Mouse (Mus musculus) liver, embryonic 14.5 days (tissue): ENCODE results near the gene Phldb3. TPM values are rescaled to one million over a fixed set of nuclear protein-coding genes. Genes with fewer than 3 reads are reported as not detected.

Experiments used
- ATAC-seq: fragments of 200-750 bp; cut with Nextera tagmentation; 2 replicates; pipeline ENCODE4 v1.8.0; 2017; ENCODE audit warnings: moderate number of reproducible peaks, mild to moderate bottlenecking, moderate library complexity; ENCODE audit not compliant: insufficient read depth
- DNase-seq, 3 experiments: peaks; one replicate each; pipeline ENCODE4 v3.0.0-alpha.2; 2012 to 2013; ENCODE audit warnings: low read depth in 3 of 3, low spot score in 3 of 3
- H3K27ac ChIP-seq: fragments of 300-500 bp; sonication (generic); 2 replicates; pipeline ENCODE4 v1.5.1; 2014; ENCODE audit warnings: moderate library complexity, mild to moderate bottlenecking, control low read depth, inconsistent platforms
- H3K27me3 ChIP-seq: fragments of 300-500 bp; sonication (generic); 2 replicates; pipeline ENCODE4 v1.6.1; 2014; ENCODE audit warnings: mild to moderate bottlenecking, low read length, moderate library complexity; ENCODE audit not compliant: control insufficient read depth, insufficient read depth
- H3K36me3 ChIP-seq: fragments of 300-500 bp; sonication (generic); replicated peaks from 2 replicates; pipeline ENCODE4 v1.6.1; 2014; ENCODE audit warnings: low read depth; ENCODE audit not compliant: control insufficient read depth, insufficient read depth
- H3K4me1 ChIP-seq, 2 experiments: fragments of 200-500 bp in 1 of 2; fragments of 300-500 bp in 1 of 2; sonication (generic) in 1 of 2; replicated peaks; 2 replicates each; pipeline ENCODE4 v1.6.1; 2012 to 2014; ENCODE audit warnings: antibody characterized with exemption in 1 of 2, inconsistent platforms in 1 of 2, low read length in 1 of 2; ENCODE audit not compliant: control insufficient read depth in 2 of 2, insufficient read depth in 2 of 2
- H3K4me2 ChIP-seq: fragments of 300-500 bp; sonication (generic); 2 replicates; pipeline ENCODE4 v1.6.1; 2014; ENCODE audit warnings: low read depth, mild to moderate bottlenecking, control low read depth, moderate library complexity
- H3K4me3 ChIP-seq, 2 experiments: fragments of 200-500 bp in 1 of 2; fragments of 300-500 bp in 1 of 2; sonication (generic) in 1 of 2; 2 replicates each; pipeline ENCODE4 v1.5.1; 2012 to 2014; ENCODE audit warnings: low read depth in 2 of 2, low read length in 2 of 2, mild to moderate bottlenecking in 2 of 2, control low read depth in 1 of 2, inconsistent platforms in 1 of 2, moderate library complexity in 1 of 2; ENCODE audit not compliant: insufficient read depth in 1 of 2
- H3K9ac ChIP-seq: fragments of 300-500 bp; sonication (generic); replicated peaks from 2 replicates; pipeline ENCODE4 v1.6.1; 2014; ENCODE audit warnings: mild to moderate bottlenecking, control low read depth, moderate library complexity
- H3K9me3 ChIP-seq: fragments of 300-500 bp; sonication (generic); 2 replicates; pipeline ENCODE4 v1.6.1; 2016; ENCODE audit warnings: low read length, mixed read lengths; ENCODE audit not compliant: control insufficient read depth
- CTCF ChIP-seq: IDR thresholded peaks from 2 replicates; pipeline ENCODE4 v1.5.1; 2016; ENCODE audit warnings: antibody characterized with exemption, low read depth, control low read depth
- EP300 ChIP-seq: IDR thresholded peaks from 2 replicates; pipeline ENCODE4 v1.6.1; 2016; ENCODE audit warnings: antibody characterized with exemption, low read depth
- WGBS: fragments of 180-500 bp; shearing (Covaris S2); extraction: QIAGEN DNeasy Blood & Tissue Kit; methylation state at CpG from one replicate; pipeline ENCODE4 v1.1.7; 2014; ENCODE audit not compliant: insufficient replicate concordance; 5-methylcytosine and 5-hydroxymethylcytosine counted together
- polyA plus RNA-seq, 2 experiments: library from polyadenylated mRNA; depleted of rRNA in 1 of 2; stranded (reverse) in 1 of 2; unstranded in 1 of 2; fragments of >200 nt; fragmentation: Nextera tagmentation in 1 of 2; extraction: Ambion mirVana in 1 of 2; gene quantifications; 2 replicates each; pipeline versions ENCODE4 v1.2.1 to v1.2.3; 2012 to 2014

Phldb3 gene
- polyA plus RNA-seq, 2 experiments: 0.06 to 0.59 TPM

DNA sequence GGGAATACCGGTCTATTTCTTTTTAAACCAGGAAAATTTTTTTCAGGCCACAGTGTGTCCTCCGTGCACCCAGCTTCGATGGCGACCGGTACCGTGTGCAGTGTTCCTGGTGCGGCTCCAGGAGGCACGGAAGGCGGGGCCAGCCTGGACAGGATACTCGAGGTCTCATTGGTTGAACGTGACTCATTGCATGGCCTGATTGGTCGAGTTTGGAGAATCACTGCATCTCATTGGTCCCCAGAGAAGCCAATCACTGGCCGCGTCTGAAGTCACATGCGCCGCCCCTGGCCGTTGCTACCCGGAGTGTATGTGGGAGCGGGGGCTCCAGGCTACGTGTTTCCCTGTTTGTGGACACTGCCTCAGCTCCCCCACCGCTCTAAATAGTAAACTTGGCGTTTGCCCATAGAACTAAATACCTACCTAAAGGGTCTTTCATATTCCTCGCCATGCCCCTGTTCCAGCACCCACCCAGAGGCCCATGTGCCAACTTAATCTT lies 61.4 kb downstream of the Phldb3 start:
- no peak for ATAC-seq
- 73% methylated on average over 23 of the region's 23 CpGs for WGBS

DNA sequence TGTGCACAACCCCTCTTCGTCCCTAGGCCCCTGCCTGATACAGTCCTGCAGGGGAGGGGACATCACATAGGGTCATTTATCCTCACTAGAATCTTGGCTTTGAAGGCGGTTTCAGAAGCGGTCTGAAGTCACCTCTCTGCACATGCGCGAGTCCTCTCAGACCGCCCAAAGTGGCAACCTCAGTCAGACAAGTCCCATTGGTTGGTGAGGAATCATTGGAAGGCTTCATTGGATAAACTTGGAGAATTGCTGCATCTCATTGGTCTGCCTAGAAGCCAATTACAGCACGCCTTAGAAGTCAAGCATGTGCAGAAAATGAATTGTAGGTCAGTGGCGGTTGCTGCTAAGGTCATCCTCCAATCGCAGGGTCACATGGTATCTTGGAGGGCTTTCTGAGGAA lies 66.0 kb downstream of the Phldb3 start, which contains the start of gene Tex101:
TSS of gene Tex101 (minus strand) at position 101 of the 400 bp plus-strand sequence.
- Histone ChIP-seq H3K27me3 (no peaks in the 10 kb centered on the region), H3K4me2 (no peak within 1 kb of the TSS), H3K9ac (no peak within 1 kb of the TSS), H3K9me3 (no peaks in the 10 kb centered on the region), H3K27ac (no peak within 1 kb of the TSS), H3K4me1 (no peaks in the 10 kb centered on the region), H3K4me3 (no peak within 1 kb of the TSS), H3K36me3 (no peaks in the 10 kb centered on the region)
- TF ChIP-seq EP300 (no peak), CTCF (no peak)
- DNase-seq: no peak
- 73% methylated on average over 9 of the region's 9 CpGs for WGBS
- ATAC-seq: no peak

More for the DNA sequence above, 61.4 kb downstream of the Phldb3 start:
- no peak overlapping the region for H3K9ac ChIP-seq
- H3K27ac ChIP-seq: no peak overlapping the region
- DNase-seq: no peak
- H3K36me3 ChIP-seq: no peaks in the 10 kb centered on the region
- H3K9me3 ChIP-seq: no peaks in the 10 kb centered on the region
- H3K4me2 ChIP-seq: no peak overlapping the region
- H3K4me1 ChIP-seq: no peaks in the 10 kb centered on the region
- H3K27me3 ChIP-seq: no peaks in the 10 kb centered on the region
- TF ChIP-seq EP300 (no peak), CTCF (no peak)
- H3K4me3 ChIP-seq: no peak overlapping the region

Other genes starting within 250 kb of the Phldb3 start
- gene Kcnn4, start 240.5 kb upstream of the Phldb3 start, polyA plus RNA-seq (2012; rRNA removed): 112 and 113 TPM in 2 replicates
- gene Kcnn4, start 240.5 kb upstream of the Phldb3 start, polyA plus RNA-seq (2014; fragmentation: Nextera tagmentation; extraction: Ambion mirVana): 90.2 and 112 TPM in 2 replicates
- gene Smg9, start 211.1 kb upstream of the Phldb3 start, polyA plus RNA-seq (2012; rRNA removed): 20.6 and 22.2 TPM in 2 replicates
- gene Smg9, start 211.1 kb upstream of the Phldb3 start, polyA plus RNA-seq (2014; fragmentation: Nextera tagmentation; extraction: Ambion mirVana): 11.2 and 11.8 TPM in 2 replicates
- not detected in 2 replicates for gene Irgc1, start 158.5 kb upstream of the Phldb3 start, polyA plus RNA-seq (2012; rRNA removed)
- not detected in 2 replicates for gene Irgc1, start 158.5 kb upstream of the Phldb3 start, polyA plus RNA-seq (2014; fragmentation: Nextera tagmentation; extraction: Ambion mirVana)
- 1.7 and 2.1 TPM in 2 replicates for gene Plaur, start 148.3 kb upstream of the Phldb3 start, polyA plus RNA-seq (2012; rRNA removed)
- gene Plaur, start 148.3 kb upstream of the Phldb3 start, polyA plus RNA-seq (2014; fragmentation: Nextera tagmentation; extraction: Ambion mirVana): 2.7 and 3.5 TPM in 2 replicates
- gene Cadm4, start 128.7 kb upstream of the Phldb3 start, polyA plus RNA-seq (2012; rRNA removed): 0.43 and 0.48 TPM in 2 replicates
- 0.05 TPM in 1 of 2 replicates, not detected in the other for gene Cadm4, start 128.7 kb upstream of the Phldb3 start, polyA plus RNA-seq (2014; fragmentation: Nextera tagmentation; extraction: Ambion mirVana)
- 3.8 and 4.0 TPM in 2 replicates for gene Zfp428, start 103.8 kb upstream of the Phldb3 start, polyA plus RNA-seq (2012; rRNA removed)
- 2.3 TPM in 2 replicates for gene Zfp428, start 103.8 kb upstream of the Phldb3 start, polyA plus RNA-seq (2014; fragmentation: Nextera tagmentation; extraction: Ambion mirVana)
- gene AC161166.1, start 98.3 kb upstream of the Phldb3 start, polyA plus RNA-seq (2012; rRNA removed): not detected in 2 replicates
- gene AC161166.1, start 98.3 kb upstream of the Phldb3 start, polyA plus RNA-seq (2014; fragmentation: Nextera tagmentation; extraction: Ambion mirVana): not detected in 2 replicates
- 1.7 and 1.8 TPM in 2 replicates for gene Irgq, start 80.1 kb upstream of the Phldb3 start, polyA plus RNA-seq (2012; rRNA removed)
- gene Irgq, start 80.1 kb upstream of the Phldb3 start, polyA plus RNA-seq (2014; fragmentation: Nextera tagmentation; extraction: Ambion mirVana): 1.0 and 1.6 TPM in 2 replicates
- not detected in 2 replicates for gene Pinlyp, start 64.6 kb upstream of the Phldb3 start, polyA plus RNA-seq (2012; rRNA removed)
- not detected in 2 replicates for gene Pinlyp, start 64.6 kb upstream of the Phldb3 start, polyA plus RNA-seq (2014; fragmentation: Nextera tagmentation; extraction: Ambion mirVana)
- gene Xrcc1, start 64.5 kb upstream of the Phldb3 start, polyA plus RNA-seq (2012; rRNA removed): 27.8 and 28.8 TPM in 2 replicates
- 27.3 and 40.9 TPM in 2 replicates for gene Xrcc1, start 64.5 kb upstream of the Phldb3 start, polyA plus RNA-seq (2014; fragmentation: Nextera tagmentation; extraction: Ambion mirVana)
- 14.8 and 16.5 TPM in 2 replicates for gene Ethe1, start 23.2 kb upstream of the Phldb3 start, polyA plus RNA-seq (2012; rRNA removed)
- 24.8 and 27.3 TPM in 2 replicates for gene Ethe1, start 23.2 kb upstream of the Phldb3 start, polyA plus RNA-seq (2014; fragmentation: Nextera tagmentation; extraction: Ambion mirVana)
- 0.09 and 0.11 TPM in 2 replicates for gene Zfp575, start 23.1 kb upstream of the Phldb3 start, polyA plus RNA-seq (2012; rRNA removed)
- gene Zfp575, start 23.1 kb upstream of the Phldb3 start, polyA plus RNA-seq (2014; fragmentation: Nextera tagmentation; extraction: Ambion mirVana): 0.04 TPM in 1 of 2 replicates, not detected in the other
- gene Lypd3, start 25.8 kb downstream of the Phldb3 start, polyA plus RNA-seq (2012; rRNA removed): 0.03 TPM in 1 of 2 replicates, not detected in the other
- not detected in 2 replicates for gene Lypd3, start 25.8 kb downstream of the Phldb3 start, polyA plus RNA-seq (2014; fragmentation: Nextera tagmentation; extraction: Ambion mirVana)
- gene Tex101, start 65.9 kb downstream of the Phldb3 start, polyA plus RNA-seq (2012; rRNA removed): not detected in 2 replicates
- gene Tex101, start 65.9 kb downstream of the Phldb3 start, polyA plus RNA-seq (2014; fragmentation: Nextera tagmentation; extraction: Ambion mirVana): not detected in 2 replicates
- gene BC049730, start 98.5 kb downstream of the Phldb3 start, polyA plus RNA-seq (2012; rRNA removed): not detected in 2 replicates
- gene BC049730, start 98.5 kb downstream of the Phldb3 start, polyA plus RNA-seq (2014; fragmentation: Nextera tagmentation; extraction: Ambion mirVana): not detected in 2 replicates
- gene Gm4763, start 116.1 kb downstream of the Phldb3 start, polyA plus RNA-seq (2012; rRNA removed): not detected in 2 replicates
- gene Gm4763, start 116.1 kb downstream of the Phldb3 start, polyA plus RNA-seq (2014; fragmentation: Nextera tagmentation; extraction: Ambion mirVana): not detected in 2 replicates
- gene Cd177, start 149.5 kb downstream of the Phldb3 start, polyA plus RNA-seq (2012; rRNA removed): 1.0 and 1.1 TPM in 2 replicates
- 1.9 and 2.8 TPM in 2 replicates for gene Cd177, start 149.5 kb downstream of the Phldb3 start, polyA plus RNA-seq (2014; fragmentation: Nextera tagmentation; extraction: Ambion mirVana)
- 0.19 and 0.39 TPM in 2 replicates for gene Ceacam10, start 166.4 kb downstream of the Phldb3 start, polyA plus RNA-seq (2012; rRNA removed)
- gene Ceacam10, start 166.4 kb downstream of the Phldb3 start, polyA plus RNA-seq (2014; fragmentation: Nextera tagmentation; extraction: Ambion mirVana): 0.25 and 0.34 TPM in 2 replicates